Mouse (Mus musculus) v-Abl transformed pro-B cells (cell line): ENCODE results near the gene Trim41.
"Not testable (repeated sequence)": the region's sequence is repeated elsewhere in the genome, so short reads cannot be mapped to it uniquely, and the experiment has no call there.

Experiments
- in situ Hi-C, 2 experiments: fragments of 400-800 bp; cut with MboI; formaldehyde crosslinking; loops; one replicate each; pipeline ENCODE4 v1.15.1; 2025; ENCODE audit not compliant: unreplicated experiment in 2 of 2

Trim41 gene

GRCm38 (mm10) chr11:48816800-48817665 is at the start of gene Trim41:
Gene Trim41 (minus strand): TSS chr11:48817353.
- in situ Hi-C loops, result loop anchor here in 1 of 2 experiments (5.0 kb wide), 1 partner anchor 430 kb away; no protein-coding TSS in a partner anchor

- in situ Hi-C loops, result loop anchor here (10.0 to 25.0 kb wide), 2 partner anchors 398 to 546 kb away; partner anchors contain the start of gene Olfr1389 (in 1 of the 2)
Measured at GRCm38 (mm10) chr11:48866481-48866880, 49.3 kb upstream of the Trim41 start.

GRCm38 (mm10) chr11:48863808-48864207 is 46.7 kb upstream of the Trim41 start:
- in situ Hi-C loops, result loop anchor here (10.0 to 25.0 kb wide), 2 partner anchors 401 to 548 kb away; partner anchors contain the start of gene Olfr1389 (in 1 of the 2)

- in situ Hi-C loops, result loop anchor here (10.0 to 25.0 kb wide), 2 partner anchors 402 to 549 kb away; partner anchors contain the start of gene Olfr1389 (in 1 of the 2)
Measured at GRCm38 (mm10) chr11:48862784-48863319, 45.7 kb upstream of the Trim41 start.

- in situ Hi-C loops, result loop anchor here (5.0 to 25.0 kb wide), 3 partner anchors 37 to 553 kb away; partner anchors contain the start of gene Olfr1389 (in 1 of the 2)
Measured at GRCm38 (mm10) chr11:48859014-48859413, 41.9 kb upstream of the Trim41 start.

GRCm38 (mm10) chr11:48853474-48854180 is 36.5 kb upstream of the Trim41 start:
- in situ Hi-C loops, result loop anchor here in 1 of 2 experiments (25.0 kb wide), 1 partner anchor 559 kb away; the partner anchor contains the start of gene Olfr1389

- in situ Hi-C loops, result loop anchor here in 1 of 2 experiments (25.0 kb wide), 1 partner anchor 559 kb away; the partner anchor contains the start of gene Olfr1389
Measured at GRCm38 (mm10) chr11:48852624-48853473, 35.7 kb upstream of the Trim41 start.

- in situ Hi-C loops, result loop anchor here in 1 of 2 experiments (25.0 kb wide), 1 partner anchor 560 kb away; the partner anchor contains the start of gene Olfr1389
Measured at GRCm38 (mm10) chr11:48852190-48852589, 35.0 kb upstream of the Trim41 start.

GRCm38 (mm10) chr11:48851270-48851995 is 34.3 kb upstream of the Trim41 start:
- in situ Hi-C loops, result loop anchor here in 1 of 2 experiments (25.0 kb wide), 1 partner anchor 561 kb away; the partner anchor contains the start of gene Olfr1389

- in situ Hi-C loops, result loop anchor here in 1 of 2 experiments (25.0 kb wide), 1 partner anchor 562 kb away; the partner anchor contains the start of gene Olfr1389
Measured at GRCm38 (mm10) chr11:48850240-48850639, 33.1 kb upstream of the Trim41 start.

- in situ Hi-C loops, result no loop called here
Measured at GRCm38 (mm10) chr11:48846881-48847280, 29.7 kb upstream of the Trim41 start.

GRCm38 (mm10) chr11:48846362-48846761 is 29.2 kb upstream of the Trim41 start:
- in situ Hi-C loops, result not testable (repeated sequence)

GRCm38 (mm10) chr11:48845244-48845815 is 28.2 kb upstream of the Trim41 start:
- in situ Hi-C loops, result no loop called here

- in situ Hi-C loops, result no loop called here
Measured at GRCm38 (mm10) chr11:48844309-48844708, 27.2 kb upstream of the Trim41 start.

GRCm38 (mm10) chr11:48843202-48843601 is 26.0 kb upstream of the Trim41 start:
- in situ Hi-C loops, result no loop called here

GRCm38 (mm10) chr11:48842378-48842792 is 25.2 kb upstream of the Trim41 start:
- in situ Hi-C loops, result no loop called here

- in situ Hi-C loops, result no loop called here
Measured at GRCm38 (mm10) chr11:48841213-48841612, 24.1 kb upstream of the Trim41 start.

- in situ Hi-C loops, result no loop called here
Measured at GRCm38 (mm10) chr11:48840805-48841204, 23.7 kb upstream of the Trim41 start.
